Mouse (Mus musculus) gastrocnemius, adult 2 months (tissue): Measurements from ENCODE around the gene Mdm4. TPM values are rescaled to one million over a fixed set of nuclear protein-coding genes. Genes with fewer than 3 reads are reported as not detected.
"Not testable (repeated sequence)": the region's sequence is repeated elsewhere in the genome, so short reads cannot be mapped to it uniquely, and the experiment has no call there.

Experiments
- DNase-seq: peaks from one replicate; pipeline ENCODE4 v3.0.0; 2022
- H3K27ac ChIP-seq: fragments of 200-600 bp; 2 replicates; pipeline ENCODE4 v1.8.1; 2022; ENCODE audit warnings: mild to moderate bottlenecking
- H3K4me3 ChIP-seq: fragments of 200-600 bp; 2 replicates; pipeline ENCODE4 v1.8.1; 2022; ENCODE audit warnings: mild to moderate bottlenecking, moderate library complexity
- CTCF ChIP-seq: fragments of 200-600 bp; IDR thresholded peaks from 2 replicates; pipeline ENCODE4 v1.8.1; 2022; ENCODE audit warnings: antibody characterized with exemption, mild to moderate bottlenecking, moderate library complexity
- intact Hi-C: fragments of 180-260 bp; cut with DNase I; formaldehyde crosslinking; loops from one replicate; pipeline ENCODE4 v1.15.1; 2025
- total RNA-seq, 2 experiments: library from RNA; stranded (reverse); gene quantifications; 2 replicates each; pipeline ENCODE4 v1.2.3; 2021

Gene Mdm4
- total RNA-seq, 2 experiments from 2014 or later: 26.3 to 32.4 TPM

DNA sequence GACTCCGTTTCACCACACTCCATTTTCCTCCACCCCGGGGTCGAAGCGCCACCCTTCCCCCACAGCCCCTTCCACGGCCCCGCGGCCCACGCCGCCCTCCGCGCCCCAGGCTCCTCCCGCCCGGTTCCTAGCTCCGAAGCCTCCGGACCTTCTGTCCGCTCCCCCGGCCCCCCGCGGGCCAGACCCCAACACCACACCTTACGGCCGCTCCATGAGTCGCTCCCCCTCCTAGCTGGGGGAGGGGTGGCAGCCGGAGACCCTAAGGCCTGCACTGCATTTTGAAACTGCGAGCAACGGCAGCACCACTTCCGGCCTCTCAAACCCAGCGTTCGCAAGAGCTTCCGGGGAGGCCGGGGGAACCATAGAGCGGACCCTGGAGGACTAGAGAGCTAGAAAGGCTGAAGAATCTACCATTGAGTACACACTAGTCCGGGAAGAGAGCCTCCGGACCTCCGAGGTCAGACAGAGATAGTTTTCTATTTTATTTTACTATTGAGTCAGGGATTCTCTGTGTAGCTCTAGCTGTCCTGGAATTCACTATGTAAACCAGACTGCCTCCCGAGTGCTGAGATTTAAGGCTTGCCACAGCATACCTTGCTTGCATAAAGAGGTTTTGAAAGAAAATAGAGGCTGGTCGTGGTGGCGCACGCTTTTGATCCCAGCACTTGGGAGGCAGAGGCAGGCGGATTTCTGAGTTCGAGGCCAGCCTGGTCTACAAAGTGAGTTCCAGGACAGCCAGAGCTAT is 5.1 kb downstream of the Mdm4 start:
- intact Hi-C loops: no loop called here
- TF ChIP-seq CTCF: no peak
- H3K4me3 ChIP-seq: peak overlapping the region; percentile 93
- DNase-seq: peak; percentile 91
- H3K27ac ChIP-seq: peak overlapping the region; percentile 95

DNA sequence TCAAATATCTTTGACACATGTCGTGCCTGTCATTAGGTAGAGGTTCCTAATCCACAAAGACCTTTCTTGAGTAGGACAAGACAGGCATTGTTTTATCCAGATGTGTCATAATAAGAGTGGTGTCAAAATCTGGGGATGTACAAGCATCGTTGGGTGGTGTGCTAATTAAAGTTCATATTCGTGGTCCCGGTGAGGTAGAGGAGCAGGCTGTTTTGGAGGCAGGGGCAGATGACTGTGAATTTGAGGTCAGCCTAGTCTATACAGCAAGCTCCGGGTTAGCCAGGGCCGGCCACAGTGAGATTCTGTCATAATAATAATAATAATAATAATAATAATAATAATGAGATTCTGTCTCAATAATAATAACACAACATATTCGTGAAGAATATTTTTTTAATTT is 5.9 kb downstream of the Mdm4 start:
- Histone ChIP-seq H3K27ac (peak overlapping the region; percentile 95), H3K4me3 (peak overlapping the region; percentile 93)
- no peak for TF ChIP-seq CTCF
- intact Hi-C loops: no loop called here
- no peak for DNase-seq

DNA sequence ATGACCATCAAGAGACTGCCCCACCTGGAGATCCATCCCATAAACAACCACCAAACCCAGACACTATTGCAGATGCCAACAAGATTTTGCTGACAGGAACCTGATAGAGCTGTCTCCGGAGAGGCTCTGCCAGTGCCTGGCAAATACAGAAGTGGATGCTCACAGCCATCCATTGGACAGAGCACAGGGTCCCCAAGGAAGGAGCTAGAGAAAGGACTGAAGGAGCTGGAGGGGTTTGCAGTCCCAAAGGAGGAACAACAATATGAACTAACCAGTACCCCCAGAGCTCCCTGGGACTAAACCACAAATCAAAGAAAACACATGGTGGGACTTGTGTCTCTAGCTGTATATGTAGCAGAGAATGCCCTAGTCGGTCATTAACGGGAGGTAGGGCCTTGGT is 6.6 kb downstream of the Mdm4 start:
- H3K4me3 ChIP-seq: peak overlapping the region; percentile 93
- intact Hi-C loops, DNase-seq, H3K27ac ChIP-seq: not testable (repeated sequence)

DNA sequence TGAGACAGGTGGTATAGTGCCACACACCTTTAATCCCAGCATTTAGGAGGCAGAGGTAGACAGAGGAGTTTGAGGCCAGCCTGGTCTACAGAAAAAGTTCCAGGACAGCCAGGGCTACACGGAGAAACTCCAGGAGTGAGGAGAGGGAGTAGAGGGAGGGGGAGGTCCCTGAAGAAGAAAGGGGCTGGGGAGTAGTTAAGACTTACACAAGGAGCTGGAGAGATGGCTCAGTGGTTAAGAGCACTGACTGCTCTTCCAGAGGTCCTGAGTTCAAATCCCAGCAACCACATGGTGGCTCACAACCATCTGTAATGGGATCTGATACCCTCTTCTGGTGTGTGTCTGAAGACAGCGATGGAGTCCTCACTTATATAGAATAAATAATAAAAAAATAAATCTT is 8.4 kb downstream of the Mdm4 start:
- DNase-seq, intact Hi-C loops, H3K27ac ChIP-seq, H3K4me3 ChIP-seq: not testable (repeated sequence)

DNA sequence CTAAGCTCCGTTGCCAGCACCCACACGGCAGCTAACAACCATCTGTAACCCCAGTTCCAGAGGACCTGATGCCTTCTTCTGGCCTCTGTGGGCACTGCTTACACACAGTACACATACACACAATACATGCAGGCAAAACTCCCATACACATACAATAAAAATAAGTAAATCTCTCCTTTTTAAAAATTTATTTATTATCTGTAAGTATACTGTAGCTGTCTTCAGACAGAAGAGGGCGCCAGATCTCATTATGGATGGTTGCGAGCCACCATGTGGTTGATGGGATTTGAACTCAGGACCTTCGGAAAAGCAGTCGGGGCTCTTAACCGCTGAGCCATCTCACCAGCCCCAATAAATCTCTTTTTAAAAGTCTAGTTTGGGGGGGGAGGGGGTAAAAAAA is 9.0 kb downstream of the Mdm4 start:
- DNase-seq: no peak
- intact Hi-C loops: no loop called here
- TF ChIP-seq CTCF: peak; percentile 30; the same call in 1 of the 2 replicates
- H3K27ac ChIP-seq: no peak overlapping the region
- no peak overlapping the region for H3K4me3 ChIP-seq

DNA sequence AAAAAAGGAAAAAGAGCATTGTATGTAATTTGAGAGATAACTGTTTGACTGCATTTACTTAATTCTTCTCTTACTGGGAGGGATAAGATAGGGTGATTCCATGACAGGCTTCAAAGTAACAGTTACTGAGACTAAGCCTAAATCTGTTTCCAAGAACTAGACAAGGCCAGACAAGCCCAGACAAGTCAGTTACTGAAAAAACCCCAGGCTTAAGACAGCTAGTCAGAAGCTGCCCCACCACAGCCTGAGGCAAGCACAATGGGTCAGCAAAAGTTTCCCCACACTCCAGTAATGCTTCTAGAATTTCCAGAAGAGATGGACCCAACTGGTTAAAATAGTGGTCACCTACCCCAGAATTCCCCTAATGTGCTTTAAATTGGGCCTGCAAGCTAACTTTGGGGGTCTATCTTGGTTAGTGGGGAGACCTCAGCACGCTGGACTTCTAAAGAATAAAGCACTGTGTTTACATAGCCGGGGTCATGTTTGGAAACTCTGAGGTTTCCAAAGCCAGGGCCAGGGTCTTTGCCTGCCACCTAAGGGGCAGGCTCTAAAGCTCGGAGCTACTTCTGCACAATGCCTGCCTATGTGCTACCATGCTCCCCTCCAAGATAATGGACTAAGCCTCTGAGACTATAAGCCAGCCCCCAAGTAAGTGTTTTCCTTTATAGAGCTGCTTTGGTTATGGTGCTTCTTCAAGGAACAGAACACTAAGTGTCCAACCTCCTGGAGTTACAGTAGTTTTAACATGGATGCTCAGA is 10.0 kb downstream of the Mdm4 start:
- Histone ChIP-seq H3K27ac (no peak overlapping the region), H3K4me3 (no peak overlapping the region)
- no peak for TF ChIP-seq CTCF
- intact Hi-C loops: no loop called here
- DNase-seq: no peak

DNA sequence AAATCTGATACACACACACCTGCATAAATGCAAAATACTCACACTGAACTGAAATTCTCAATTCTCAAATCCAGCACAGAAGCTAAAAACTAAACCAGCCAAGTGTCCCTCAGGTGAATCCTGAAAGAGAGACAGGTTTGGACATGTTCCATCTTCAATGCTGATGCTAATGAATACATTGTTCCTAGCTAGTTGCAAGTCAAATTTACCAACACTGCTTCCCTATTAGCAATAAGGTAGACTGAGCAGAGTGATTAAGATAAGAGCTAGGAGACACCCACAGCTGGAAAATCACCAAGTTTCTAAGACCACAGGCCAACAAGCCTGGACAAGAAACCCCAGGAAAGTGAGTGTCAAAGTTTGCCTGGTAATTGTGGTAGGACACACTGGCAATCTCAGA is 11.0 kb downstream of the Mdm4 start:
- no peak for DNase-seq
- no peak for TF ChIP-seq CTCF
- Histone ChIP-seq H3K27ac (no peak overlapping the region), H3K4me3 (no peak overlapping the region)
- intact Hi-C loops: no loop called here

DNA sequence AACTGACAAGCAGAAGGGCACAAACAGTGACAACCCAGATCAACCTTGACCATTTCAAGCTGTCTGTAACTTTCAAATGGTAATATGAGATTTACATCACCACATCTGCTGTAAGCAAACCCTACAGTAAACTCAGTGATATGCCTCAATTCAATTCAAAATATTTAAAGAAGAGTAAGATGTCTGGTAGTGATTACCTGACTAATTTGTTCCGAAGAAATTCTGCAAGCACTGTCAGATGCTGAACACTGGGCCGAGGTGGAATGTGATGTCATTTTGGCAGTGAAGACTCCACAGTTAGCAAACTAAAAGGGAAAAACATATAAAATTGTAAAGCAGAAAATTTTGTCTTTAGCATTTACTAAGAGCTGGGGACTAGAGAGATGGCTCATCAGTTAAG is 11.8 kb downstream of the Mdm4 start:
- intact Hi-C loops: no loop called here
- no peak overlapping the region for H3K4me3 ChIP-seq
- no peak for DNase-seq
- H3K27ac ChIP-seq: no peak overlapping the region
- no peak for TF ChIP-seq CTCF

DNA sequence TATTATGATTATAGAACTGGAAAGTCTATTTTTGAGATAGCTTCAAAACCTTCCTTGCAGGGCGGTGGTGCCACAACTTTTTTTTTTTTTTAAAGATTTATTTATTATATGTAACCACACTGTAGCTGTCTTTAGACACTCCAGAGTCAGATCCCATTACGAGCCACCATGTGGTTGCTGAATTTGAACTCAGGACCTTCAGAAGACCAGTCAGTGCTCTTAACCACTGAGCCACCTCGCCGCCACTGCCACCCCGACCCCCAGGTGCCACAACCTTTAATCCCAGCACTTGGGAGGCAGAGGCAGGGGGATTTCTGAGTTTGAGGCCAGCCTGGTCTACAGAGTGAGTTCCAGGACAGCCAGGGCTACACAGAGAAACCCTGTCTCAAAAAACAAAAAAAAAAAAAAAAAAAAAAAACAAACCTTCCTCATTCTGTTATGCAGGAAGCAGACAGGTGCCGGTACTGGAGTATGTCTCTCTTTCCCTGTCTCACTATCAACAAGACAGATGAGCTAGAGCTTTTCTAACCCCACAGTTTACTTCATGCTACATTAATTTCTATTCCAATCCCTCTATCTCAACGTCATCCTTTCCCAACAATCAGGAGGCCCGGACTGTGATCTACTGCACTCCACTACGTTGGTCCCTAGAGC is 13.5 kb downstream of the Mdm4 start:
- Histone ChIP-seq H3K4me3 (no peak overlapping the region), H3K27ac (no peak overlapping the region)
- intact Hi-C loops: no loop called here
- DNase-seq: no peak
- TF ChIP-seq CTCF: no peak

DNA sequence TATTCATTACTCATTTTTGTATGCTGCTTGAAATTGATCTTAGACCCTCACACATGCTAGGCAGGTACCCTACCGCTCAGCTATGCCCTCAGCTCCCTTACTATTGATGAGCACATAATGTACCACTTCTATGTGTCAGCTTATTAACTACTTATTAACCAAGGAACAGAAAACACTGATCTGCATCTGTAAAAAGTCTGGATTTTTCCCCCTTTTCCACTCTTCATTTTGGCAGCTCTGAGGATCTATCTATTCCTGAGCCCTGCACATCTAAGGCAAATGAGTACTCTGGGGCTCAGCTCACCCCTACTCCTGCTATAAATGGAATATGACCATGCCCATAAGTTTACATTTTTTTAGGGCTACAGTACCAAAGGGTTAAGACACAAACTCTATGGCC is 16.2 kb downstream of the Mdm4 start:
- TF ChIP-seq CTCF: no peak
- intact Hi-C loops: no loop called here
- Histone ChIP-seq H3K4me3 (no peak overlapping the region), H3K27ac (no peak overlapping the region)
- no peak for DNase-seq

DNA sequence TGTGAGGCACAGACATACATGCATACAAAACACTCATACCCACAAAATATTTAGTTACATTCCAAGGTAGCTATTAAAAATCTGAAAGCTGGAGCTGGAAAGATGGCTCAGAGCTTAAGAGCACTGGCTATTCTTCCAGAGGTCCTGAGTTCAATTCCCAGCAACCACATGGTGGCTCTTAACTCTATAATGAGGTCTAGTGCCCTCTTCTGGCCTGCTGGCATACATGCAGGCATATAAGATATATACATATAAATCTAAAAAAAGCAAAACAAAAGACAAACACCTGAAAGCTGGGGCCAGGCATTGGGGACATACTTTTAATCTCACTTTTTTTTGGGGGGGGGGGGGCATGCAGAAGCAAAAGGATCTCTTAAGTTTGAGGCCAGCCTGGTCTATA is 17.0 kb downstream of the Mdm4 start:
- peak; percentile 35; the same call in 1 of the 2 replicates for TF ChIP-seq CTCF
- no peak for DNase-seq
- no peak overlapping the region for H3K4me3 ChIP-seq
- intact Hi-C loops: no loop called here
- no peak overlapping the region for H3K27ac ChIP-seq

DNA sequence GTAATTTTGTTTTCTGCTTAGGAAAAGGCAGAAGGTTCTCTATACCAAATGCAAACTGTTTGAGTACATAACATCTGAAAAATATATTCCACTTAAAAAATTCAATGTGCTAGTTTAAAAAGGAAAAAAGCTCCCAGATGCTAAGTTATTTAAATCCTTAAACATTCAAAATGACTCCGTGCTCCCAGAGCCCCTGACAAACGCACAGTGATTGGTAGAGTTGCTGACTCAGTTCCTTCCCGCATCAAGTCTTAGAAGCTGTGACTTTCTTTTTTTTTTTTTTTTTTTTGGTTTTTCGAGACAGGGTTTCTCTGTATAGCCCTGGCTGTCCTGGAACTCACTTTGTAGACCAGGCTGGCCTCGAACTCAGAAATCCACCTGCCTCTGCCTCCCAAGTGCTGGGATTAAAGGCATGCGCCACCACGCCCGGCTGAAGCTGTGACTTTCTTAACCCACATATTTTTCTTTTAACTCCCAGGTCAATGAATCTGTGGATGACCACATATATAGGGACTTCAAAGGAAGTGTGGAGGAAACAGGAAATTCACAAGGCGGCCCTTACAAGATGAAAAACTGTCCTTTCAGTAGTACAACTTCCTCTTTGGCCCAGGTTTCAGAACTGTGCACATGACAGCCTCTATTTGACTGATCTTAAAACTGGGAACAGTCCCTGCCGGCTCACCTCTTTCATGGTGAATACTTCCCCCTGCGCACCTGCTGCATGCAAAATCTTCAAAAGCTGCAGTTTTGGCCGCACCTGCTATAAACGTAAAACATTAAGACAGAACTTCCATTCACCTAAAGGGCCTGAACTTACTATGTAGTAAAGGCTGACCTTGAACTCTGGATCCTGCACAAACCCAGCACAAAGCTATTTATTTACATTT is 18.2 kb downstream of the Mdm4 start:
- Histone ChIP-seq H3K27ac (no peak overlapping the region), H3K4me3 (no peak overlapping the region)
- intact Hi-C loops: no loop called here
- TF ChIP-seq CTCF: no peak
- DNase-seq: no peak
